In the genomic region with DNA sequence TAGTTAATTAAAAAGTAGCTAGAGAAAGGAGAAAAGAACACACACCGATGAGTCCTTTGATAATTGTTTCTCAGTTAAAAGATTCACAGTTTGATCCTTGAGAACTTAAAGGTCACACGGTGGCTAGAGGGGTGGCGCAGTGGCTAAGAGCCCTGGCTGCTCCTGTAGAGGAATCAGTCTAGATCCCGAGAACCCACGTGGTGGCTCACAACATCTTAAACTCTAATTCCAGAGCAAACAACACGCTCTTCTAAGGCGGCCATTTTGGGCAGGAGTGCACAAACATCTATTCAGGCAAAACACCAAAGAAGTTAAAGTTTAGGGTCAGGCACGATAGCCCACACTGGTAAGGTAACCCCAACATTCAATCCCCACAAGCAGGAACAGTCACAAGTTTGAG, we compare ENCODE assay signal across 18 mouse cellular contexts. TPM values are rescaled to one million over a fixed set of nuclear protein-coding genes. Genes with fewer than 3 reads are reported as not detected.
A peak's percentile ranks its signal among the peaks of the same experiment; 100 is the strongest.
DNase-seq lines count a peak whose midpoint lies in the region; ATAC-seq and TF ChIP-seq lines count a peak whose summit lies in the region.
"Had no signal": no experiment of that assay in that cellular context is flagged by ENCODE, and none has a peak within 500 bp of the region (broad histone marks: within the 10 kb centered on the region; RNA-seq: fewer than 3 reads in every experiment).

No protein-coding gene starts in this region.

- H3K9me3 ChIP-seq in heart, embryonic 16.5 days (replicated peaks; ENCODE audit: control insufficient read depth, low read length) = no peaks in the 10 kb centered on the region
- H3K9me3 ChIP-seq in embryonic facial prominence, embryonic 13.5 days = no peaks in the 10 kb centered on the region
- no peaks in the 10 kb centered on the region for H3K9me3 ChIP-seq in neural tube, embryonic 13.5 days
- H3K9me3 ChIP-seq: intestine, embryonic 15.5 days; lung, embryonic 15.5 days had no signal

- TF ChIP-seq CTCF in layer of hippocampus, adult 2 months (conservative IDR thresholded peaks at IDR 0.05) = no peak
- TF ChIP-seq CTCF in lung, adult 2 months (IDR thresholded peaks at IDR 0.05; ENCODE audit: insufficient read depth, low read length) = no peak

- no peaks in the 10 kb centered on the region for H3K27me3 ChIP-seq in heart, embryonic 16.5 days (ENCODE audit: control insufficient read depth, insufficient read depth, low read length)
- no peaks in the 10 kb centered on the region for H3K27me3 ChIP-seq in embryonic facial prominence, embryonic 13.5 days
- peaks cover under 1% of the 10 kb centered on the region; the same call in 1 of the 2 replicates for H3K27me3 ChIP-seq in neural tube, embryonic 13.5 days
- H3K27me3 ChIP-seq: intestine, embryonic 15.5 days; lung, embryonic 15.5 days had no signal

- no peak for DNase-seq in heart, postnatal 10 days
- DNase-seq in layer of hippocampus, adult 2 months (ENCODE audit: low spot score in 2 of 2) = no peak
- DNase-seq in layer of hippocampus, adult 9-10 months (ENCODE audit: low spot score) = no peak
- no peak for DNase-seq in lung, adult 2 months
- DNase-seq in frontal cortex, postnatal 25 days (ENCODE audit: low spot score in 2 of 2) = no peak
- DNase-seq: cerebellum, adult 2 months; embryo, embryonic 11 days; liver had no signal

- intact Hi-C loops in heart, postnatal 10 days (cut with DNase I) = no loop called here

- no peak for ATAC-seq in heart, embryonic 16.5 days (replicated peaks; ENCODE audit: extremely low read depth, insufficient read depth, low FRiP score)
- no peak for ATAC-seq in embryonic facial prominence, embryonic 13.5 days (ENCODE audit: insufficient number of reproducible peaks, insufficient read depth, low FRiP score, low TSS enrichment, low read depth)
- ATAC-seq in neural tube, embryonic 13.5 days (ENCODE audit: low read depth) = no peak
- ATAC-seq: CD4-positive, CD25-positive, alpha-beta regulatory T cell, adult 4 months; intestine, embryonic 15.5 days had no signal

- H3K4me1 ChIP-seq in heart, embryonic 16.5 days (ENCODE audit: control insufficient read depth, insufficient read depth, low read length) = peaks cover 17% of the 10 kb centered on the region
- H3K4me1 ChIP-seq in embryonic facial prominence, embryonic 13.5 days = peaks cover 41% of the 10 kb centered on the region
- H3K4me1 ChIP-seq in neural tube, embryonic 13.5 days (replicated peaks) = peaks cover 51% of the 10 kb centered on the region
- peaks cover 4% of the 10 kb centered on the region; the same call in 1 of the 2 replicates for H3K4me1 ChIP-seq in lung, adult 2 months (ENCODE audit: control insufficient read depth, insufficient read depth, low read length)

- H3K4me3 ChIP-seq in heart, embryonic 16.5 days (ENCODE audit: low read length) = peak overlapping the region; percentile 29
- H3K4me3 ChIP-seq in layer of hippocampus, adult 2 months = peak overlapping the region; percentile 33
- no peak overlapping the region for H3K4me3 ChIP-seq in embryonic facial prominence, embryonic 13.5 days
- H3K4me3 ChIP-seq in neural tube, embryonic 13.5 days = no peak overlapping the region
- no peak overlapping the region for H3K4me3 ChIP-seq in lung, adult 2 months (replicated peaks; ENCODE audit: extremely low read depth, low read depth, low read length)
- H3K4me3 ChIP-seq: intestine, embryonic 15.5 days; lung, embryonic 15.5 days had no signal

- peaks cover 42% of the 10 kb centered on the region for H3K36me3 ChIP-seq in heart, embryonic 16.5 days (ENCODE audit: control insufficient read depth, insufficient read depth)
- H3K36me3 ChIP-seq in embryonic facial prominence, embryonic 13.5 days = peaks cover 35% of the 10 kb centered on the region
- peaks cover 48% of the 10 kb centered on the region for H3K36me3 ChIP-seq in neural tube, embryonic 13.5 days
- H3K36me3 ChIP-seq: intestine, embryonic 15.5 days had no signal

- peak overlapping the region; percentile 21 for H3K9ac ChIP-seq in heart, embryonic 16.5 days (ENCODE audit: low read length)
- no peak overlapping the region for H3K9ac ChIP-seq in embryonic facial prominence, embryonic 13.5 days
- H3K9ac ChIP-seq in neural tube, embryonic 13.5 days = no peak overlapping the region
- H3K9ac ChIP-seq: intestine, embryonic 15.5 days; lung, embryonic 15.5 days had no signal

- no peak for TF ChIP-seq POLR2A in lung, adult 2 months (IDR thresholded peaks at IDR 0.05; ENCODE audit: borderline replicate concordance, extremely low read depth, low read depth, low read length)

- H3K4me2 ChIP-seq in heart, embryonic 16.5 days (ENCODE audit: low read depth, low read length) = peak overlapping the region; percentile 52
- peak overlapping the region; percentile 27; the same call in 1 of the 2 replicates for H3K4me2 ChIP-seq in embryonic facial prominence, embryonic 13.5 days
- H3K4me2 ChIP-seq in neural tube, embryonic 13.5 days = peak overlapping the region; percentile 24
- H3K4me2 ChIP-seq: heart, embryonic 11.5 days; intestine, embryonic 15.5 days; lung, embryonic 15.5 days had no signal

- WGBS in heart, embryonic 16.5 days = 77% methylated on average over 8 of the region's 8 CpGs
- 71% methylated on average over 8 of the region's 8 CpGs for WGBS in embryonic facial prominence, embryonic 13.5 days
- WGBS in neural tube, embryonic 13.5 days = 71% methylated on average over 8 of the region's 8 CpGs
- WGBS in lung, adult 2 months = 71% methylated on average over 8 of the region's 8 CpGs

- no peak overlapping the region; the same call in 1 of the 2 replicates for H3K27ac ChIP-seq in heart, embryonic 16.5 days (ENCODE audit: low read length)
- H3K27ac ChIP-seq in layer of hippocampus, adult 2 months = peak overlapping the region; percentile 77
- H3K27ac ChIP-seq in embryonic facial prominence, embryonic 13.5 days = no peak overlapping the region
- H3K27ac ChIP-seq in neural tube, embryonic 13.5 days (replicated peaks) = peak overlapping the region; percentile 46; the same call in 1 of the 2 replicates
- H3K27ac ChIP-seq: intestine, embryonic 15.5 days; lung, embryonic 15.5 days had no signal

RNA-seq across cellular contexts. Expression of a gene that starts 4.2 kb away (rescaled TPM):
- polyA plus RNA-seq in heart, embryonic 16.5 days (2015; fragmentation: Nextera tagmentation; extraction: Ambion mirVana) = 1,732 and 1,779 TPM in 2 replicates
- total RNA-seq in heart, postnatal 10 days (2021) = 1,000 to 10,000 TPM; 1,648 to 1,721 TPM
- 100 to 1,000 TPM; 540 to 581 TPM for total RNA-seq in layer of hippocampus, adult 2 months (2021)
- polyA plus RNA-seq in embryonic facial prominence, embryonic 13.5 days (2015; fragmentation: Nextera tagmentation; extraction: Ambion mirVana) = 308 and 321 TPM in 2 replicates
- polyA plus RNA-seq in neural tube, embryonic 13.5 days (2015; fragmentation: Nextera tagmentation; extraction: Ambion mirVana) = 522 and 568 TPM in 2 replicates
- polyA plus RNA-seq in lung, adult 2 months (2012; rRNA removed) = 138 and 224 TPM in 2 replicates

RNA-seq across cellular contexts. Expression of a gene that starts 30.7 kb away (rescaled TPM):
- 0.11 TPM in 1 of 2 replicates, not detected in the other for polyA plus RNA-seq in heart, embryonic 16.5 days (2015; fragmentation: Nextera tagmentation; extraction: Ambion mirVana)
- total RNA-seq in heart, postnatal 10 days (2021) = under 1 TPM in 1 of 2 experiments, not detected in 1; 0.19 TPM
- total RNA-seq in layer of hippocampus, adult 2 months (2021) = under 1 TPM; 0.12 to 0.13 TPM
- polyA plus RNA-seq in embryonic facial prominence, embryonic 13.5 days (2015; fragmentation: Nextera tagmentation; extraction: Ambion mirVana) = 0.66 TPM in 1 of 2 replicates, not detected in the other
- not detected in 2 replicates for polyA plus RNA-seq in neural tube, embryonic 13.5 days (2015; fragmentation: Nextera tagmentation; extraction: Ambion mirVana)
- 0.18 and 1.3 TPM in 2 replicates for polyA plus RNA-seq in lung, adult 2 months (2012; rRNA removed)
- total RNA-seq: megakaryocyte, adult 5-6 weeks; midbrain, postnatal 0 days; neutrophil, adult 5-6 weeks had no signal
- polyA plus RNA-seq: CD4-positive, CD25-positive, alpha-beta regulatory T cell, adult 4 months had no signal

Comparison
In these comparisons a context has a peak if more than half of its experiments do, and no peak if none do; other contexts are left out.
1. H3K27ac ChIP-seq: peak in layer of hippocampus, adult 2 months (single experiment) and neural tube, embryonic 13.5 days (single experiment); none in heart, embryonic 16.5 days (single experiment) and embryonic facial prominence, embryonic 13.5 days (single experiment).
2. H3K4me3 ChIP-seq: peak in heart, embryonic 16.5 days (single experiment) and layer of hippocampus, adult 2 months (single experiment); none in embryonic facial prominence, embryonic 13.5 days (single experiment), neural tube, embryonic 13.5 days (single experiment) and lung, adult 2 months (single experiment).
3. Peak in every context shown above with its lines, with median percentiles within 50 percentile points of each other: H3K4me2 ChIP-seq.